Mouse (Mus musculus): ENCODE data around the gene Rbp4.

The Rbp4 gene

GRCm38 (mm10) chr19:38091512-38091985 is 33.5 kb downstream of the Rbp4 start:
- no peak for DNase-seq (ENCODE audit: low read depth, low spot score)

GRCm38 (mm10) chr19:38089358-38089757 is 35.7 kb downstream of the Rbp4 start:
- no peak for DNase-seq (ENCODE audit: low read depth, low spot score)

- DNase-seq (ENCODE audit: low read depth, low spot score), result peak; percentile 37
Observed at GRCm38 (mm10) chr19:38086948-38087551, 38.0 kb downstream of the Rbp4 start.

GRCm38 (mm10) chr19:38085841-38086240 is 39.2 kb downstream of the Rbp4 start:
- no peak for DNase-seq (ENCODE audit: low read depth, low spot score)

GRCm38 (mm10) chr19:38082931-38083525 is 42.1 kb downstream of the Rbp4 start:
- DNase-seq (ENCODE audit: low read depth, low spot score), result no peak

GRCm38 (mm10) chr19:38081361-38081760 is 43.7 kb downstream of the Rbp4 start:
- no peak for DNase-seq (ENCODE audit: low read depth, low spot score)

GRCm38 (mm10) chr19:38077851-38078540 is 47.1 kb downstream of the Rbp4 start:
- DNase-seq (ENCODE audit: low read depth, low spot score), result no peak

GRCm38 (mm10) chr19:38076251-38076650 is 48.8 kb downstream of the Rbp4 start:
- DNase-seq (ENCODE audit: low read depth, low spot score), result no peak

GRCm38 (mm10) chr19:38075051-38075450 is 50.0 kb downstream of the Rbp4 start:
- DNase-seq (ENCODE audit: low read depth, low spot score), result no peak

GRCm38 (mm10) chr19:38073226-38073625 is 51.9 kb downstream of the Rbp4 start:
- DNase-seq (ENCODE audit: low read depth, low spot score), result no peak

All from retina, adult 2 months (tissue).